Mouse (Mus musculus) hindbrain, embryonic 12.5 days (tissue): Measurements from ENCODE around the gene Lyrm1. TPM values are rescaled to one million over a fixed set of nuclear protein-coding genes. Genes with fewer than 3 reads are reported as not detected.

Experiments
- ATAC-seq: fragments of 200-750 bp; cut with Nextera tagmentation; 2 replicates; pipeline ENCODE4 v1.8.0; 2017; ENCODE audit warnings: moderate TSS enrichment; ENCODE audit not compliant: low FRiP score
- H3K27ac ChIP-seq: fragments of 300-500 bp; sonication (generic); 2 replicates; pipeline ENCODE4 v1.5.1; 2016; ENCODE audit warnings: mild to moderate bottlenecking
- H3K27me3 ChIP-seq: fragments of 300-500 bp; sonication (generic); 2 replicates; pipeline ENCODE4 v1.6.1; 2016; ENCODE audit warnings: mild to moderate bottlenecking
- H3K36me3 ChIP-seq: fragments of 300-500 bp; sonication (generic); 2 replicates; pipeline ENCODE4 v1.6.1; 2016; ENCODE audit warnings: mild to moderate bottlenecking
- H3K4me1 ChIP-seq: fragments of 300-500 bp; sonication (generic); 2 replicates; pipeline ENCODE4 v1.6.1; 2016
- H3K4me2 ChIP-seq: fragments of 300-500 bp; sonication (generic); replicated peaks from 2 replicates; pipeline ENCODE4 v1.6.1; 2016; ENCODE audit warnings: mild to moderate bottlenecking
- H3K4me3 ChIP-seq: fragments of 300-500 bp; sonication (generic); 2 replicates; pipeline ENCODE4 v1.5.1; 2016; ENCODE audit warnings: mild to moderate bottlenecking
- H3K9ac ChIP-seq: fragments of 300-500 bp; sonication (generic); 2 replicates; pipeline ENCODE4 v1.6.1; 2016; ENCODE audit warnings: mild to moderate bottlenecking, moderate library complexity
- H3K9me3 ChIP-seq: fragments of 300-500 bp; sonication (generic); replicated peaks from 2 replicates; pipeline ENCODE4 v1.6.1; 2016; ENCODE audit warnings: mild to moderate bottlenecking
- WGBS: fragments of 180-500 bp; shearing (Covaris S2); methylation state at CpG from one replicate; pipeline ENCODE4 v1.1.7; 2016; 5-methylcytosine and 5-hydroxymethylcytosine counted together
- polyA plus RNA-seq: library from polyadenylated mRNA; unstranded; fragments of >200 nt; fragmentation: Nextera tagmentation; extraction: Ambion mirVana; gene quantifications from 2 replicates; pipeline ENCODE4 v1.2.1, GENCODE M21; 2016

Lyrm1 gene
- polyA plus RNA-seq, 1 experiment from 2014 or later, result 14.0 TPM

- no peaks in the 10 kb centered on the region for H3K9me3 ChIP-seq
- H3K4me2 ChIP-seq, result no peak overlapping the region
- no peak overlapping the region for H3K27ac ChIP-seq
- no peaks in the 10 kb centered on the region for H3K36me3 ChIP-seq
- 87% methylated on average over 7 of the region's 7 CpGs for WGBS
- no peaks in the 10 kb centered on the region for H3K4me1 ChIP-seq
- H3K27me3 ChIP-seq, result no peaks in the 10 kb centered on the region
- H3K9ac ChIP-seq, result no peak overlapping the region
- ATAC-seq, result no peak
- H3K4me3 ChIP-seq, result no peak overlapping the region
These were observed 81.9 kb downstream of the Lyrm1 start for GRCm38 (mm10) chr7:119977574-119977973.

- no peaks in the 10 kb centered on the region for H3K36me3 ChIP-seq
- ATAC-seq, result no peak
These were observed 82.9 kb downstream of the Lyrm1 start for GRCm38 (mm10) chr7:119978576-119978975.

GRCm38 (mm10) chr7:119980170-119980569, 84.5 kb downstream of the Lyrm1 start:
- H3K4me1 ChIP-seq, result no peaks in the 10 kb centered on the region
- WGBS, result 88% methylated on average over 3 of the region's 3 CpGs
- H3K4me3 ChIP-seq, result no peak overlapping the region
- no peaks in the 10 kb centered on the region for H3K9me3 ChIP-seq
- no peaks in the 10 kb centered on the region for H3K36me3 ChIP-seq
- H3K9ac ChIP-seq, result no peak overlapping the region
- no peak for ATAC-seq
- H3K4me2 ChIP-seq, result no peak overlapping the region
- no peaks in the 10 kb centered on the region for H3K27me3 ChIP-seq
- H3K27ac ChIP-seq, result no peak overlapping the region

More at GRCm38 (mm10) chr7:119978576-119978975, 82.9 kb downstream of the Lyrm1 start:
- Histone ChIP-seq H3K4me1 (no peaks in the 10 kb centered on the region), H3K4me2 (no peak overlapping the region), H3K4me3 (no peak overlapping the region), H3K9me3 (no peaks in the 10 kb centered on the region), H3K9ac (no peak overlapping the region), H3K27me3 (no peaks in the 10 kb centered on the region), H3K27ac (no peak overlapping the region)

GRCm38 (mm10) chr7:119985279-119985912, 89.7 kb downstream of the Lyrm1 start:
- H3K27me3 ChIP-seq, result no peaks in the 10 kb centered on the region
- no peaks in the 10 kb centered on the region for H3K36me3 ChIP-seq
- H3K27ac ChIP-seq, result no peak overlapping the region
- no peaks in the 10 kb centered on the region for H3K4me1 ChIP-seq
- 79% methylated on average over 3 of the region's 3 CpGs for WGBS
- H3K4me3 ChIP-seq, result no peak overlapping the region
- no peak overlapping the region for H3K9ac ChIP-seq
- no peaks in the 10 kb centered on the region for H3K9me3 ChIP-seq
- no peak for ATAC-seq
- no peak overlapping the region for H3K4me2 ChIP-seq

- Histone ChIP-seq H3K4me1 (no peaks in the 10 kb centered on the region), H3K9ac (no peak overlapping the region), H3K36me3 (no peaks in the 10 kb centered on the region), H3K9me3 (no peaks in the 10 kb centered on the region), H3K4me2 (no peak overlapping the region), H3K4me3 (no peak overlapping the region), H3K27ac (no peak overlapping the region), H3K27me3 (no peaks in the 10 kb centered on the region)
- ATAC-seq, result no peak
- WGBS, result 82% methylated on average over 6 of the region's 6 CpGs
These were observed 101.4 kb downstream of the Lyrm1 start for GRCm38 (mm10) chr7:119997066-119997465.

Other genes with a start within 250 kb of the Lyrm1 start
- gene Acsm4, start 205.8 kb upstream of the Lyrm1 start, polyA plus RNA-seq, result not detected in 2 replicates
- gene Thumpd1, start 175.1 kb upstream of the Lyrm1 start, polyA plus RNA-seq, result 87.7 and 91.2 TPM in 2 replicates
- 0.14 and 0.23 TPM in 2 replicates for gene Acsm3, start 134.9 kb upstream of the Lyrm1 start, polyA plus RNA-seq
- 20.4 and 22.8 TPM in 2 replicates for gene Rexo5, start 101.9 kb upstream of the Lyrm1 start, polyA plus RNA-seq
- gene Eri2, start 101.8 kb upstream of the Lyrm1 start, polyA plus RNA-seq, result 27.2 and 27.5 TPM in 2 replicates
- gene Dcun1d3, start 437 bp downstream of the Lyrm1 start, polyA plus RNA-seq, result 16.5 and 20.0 TPM in 2 replicates
- 0.10 and 0.26 TPM in 2 replicates for gene Dnah3, start 199.4 kb downstream of the Lyrm1 start, polyA plus RNA-seq
- 18.7 and 20.7 TPM in 2 replicates for gene Tmem159, start 206.5 kb downstream of the Lyrm1 start, polyA plus RNA-seq
- not detected in 2 replicates for gene Zp2, start 249.4 kb downstream of the Lyrm1 start, polyA plus RNA-seq